Mouse (Mus musculus) frontal cortex, postnatal 10 days (tissue): ENCODE results near the gene Rgs3.

Source experiments
- DNase-seq, 2 experiments: peaks; one replicate each; pipeline ENCODE4 v3.0.0; 2022; ENCODE audit warnings: low spot score in 2 of 2, mixed read lengths in 1 of 2

Gene Rgs3

GRCm38 (mm10) chr4:62605856-62606541, 46.4 kb downstream of the Rgs3 start:
- no peak for DNase-seq

GRCm38 (mm10) chr4:62606542-62606882, 46.9 kb downstream of the Rgs3 start:
- DNase-seq: no peak

GRCm38 (mm10) chr4:62606905-62607304, 47.3 kb downstream of the Rgs3 start:
- no peak for DNase-seq

GRCm38 (mm10) chr4:62607345-62607744, 47.7 kb downstream of the Rgs3 start:
- no peak for DNase-seq

- no peak for DNase-seq
Measured at GRCm38 (mm10) chr4:62607805-62608204, 48.2 kb downstream of the Rgs3 start.

- no peak for DNase-seq
Measured at GRCm38 (mm10) chr4:62609333-62609732, 49.7 kb downstream of the Rgs3 start.

GRCm38 (mm10) chr4:62610142-62610675, 50.6 kb downstream of the Rgs3 start:
- DNase-seq: no peak

GRCm38 (mm10) chr4:62612601-62613501, 53.2 kb downstream of the Rgs3 start:
- DNase-seq: peak; percentile 72

GRCm38 (mm10) chr4:62613646-62614365, 54.2 kb downstream of the Rgs3 start:
- no peak for DNase-seq

GRCm38 (mm10) chr4:62617856-62618440, 58.3 kb downstream of the Rgs3 start:
- DNase-seq: no peak

GRCm38 (mm10) chr4:62619232-62619964, 59.8 kb downstream of the Rgs3 start:
- DNase-seq: no peak

- DNase-seq: no peak
Measured at GRCm38 (mm10) chr4:62619965-62620244, 60.3 kb downstream of the Rgs3 start.

- no peak for DNase-seq
Measured at GRCm38 (mm10) chr4:62621151-62621550, 61.5 kb downstream of the Rgs3 start.

GRCm38 (mm10) chr4:62621880-62622675, 62.4 kb downstream of the Rgs3 start:
- no peak for DNase-seq

GRCm38 (mm10) chr4:62623251-62624015, 63.8 kb downstream of the Rgs3 start:
- DNase-seq: no peak

GRCm38 (mm10) chr4:62624679-62625450, 65.2 kb downstream of the Rgs3 start:
- DNase-seq: no peak

GRCm38 (mm10) chr4:62625451-62626061, 65.9 kb downstream of the Rgs3 start:
- DNase-seq: no peak

GRCm38 (mm10) chr4:62626228-62627026, 66.8 kb downstream of the Rgs3 start:
- no peak for DNase-seq
